Mouse (Mus musculus) inflammation-experienced regulatory T-cells, adult 6 months (primary cell): ENCODE data around the gene Coq6. TPM values are rescaled to one million over a fixed set of nuclear protein-coding genes. Genes with fewer than 3 reads are reported as not detected.

Source experiments
- ATAC-seq: one replicate; pipeline ENCODE4 v1.8.0; 2017
- polyA plus RNA-seq, 3 experiments: library from polyadenylated mRNA; unstranded; fragments of 100-300 nt; shearing (Covaris generic); gene quantifications; one replicate each; pipeline ENCODE4 v1.2.1; 2017

Coq6 gene
- polyA plus RNA-seq, 3 experiments from 2014 or later: 18.4 to 22.7 (median 19.4) TPM

- no peak for ATAC-seq
Measured at GRCm38 (mm10) chr12:84396947-84397679, 35.7 kb downstream of the Coq6 start.

- ATAC-seq: no peak
Measured at GRCm38 (mm10) chr12:84397685-84398084, 36.2 kb downstream of the Coq6 start.

GRCm38 (mm10) chr12:84398629-84399028, 37.2 kb downstream of the Coq6 start:
- ATAC-seq: no peak

- ATAC-seq: no peak
Measured at GRCm38 (mm10) chr12:84399135-84399534, 37.7 kb downstream of the Coq6 start.

- ATAC-seq: no peak
Measured at GRCm38 (mm10) chr12:84399663-84400062, 38.2 kb downstream of the Coq6 start.

GRCm38 (mm10) chr12:84400068-84400467, 38.6 kb downstream of the Coq6 start:
- ATAC-seq: no peak

- ATAC-seq: no peak
Measured at GRCm38 (mm10) chr12:84400653-84401052, 39.2 kb downstream of the Coq6 start.

GRCm38 (mm10) chr12:84402923-84403322, 41.5 kb downstream of the Coq6 start:
- ATAC-seq: no peak

GRCm38 (mm10) chr12:84404541-84404940, 43.1 kb downstream of the Coq6 start:
- ATAC-seq: no peak

GRCm38 (mm10) chr12:84407259-84407658, 45.8 kb downstream of the Coq6 start:
- no peak for ATAC-seq

- peak; percentile 79 for ATAC-seq
Measured at GRCm38 (mm10) chr12:84407874-84408818, 46.7 kb downstream of the Coq6 start.

GRCm38 (mm10) chr12:84408819-84409507, 47.5 kb downstream of the Coq6 start, which contains the start of the genes Entpd5 and Bbof1:
Entpd5 (minus strand) TSS chr12:84409029.
Bbof1 (plus strand) TSS chr12:84409071.
- ATAC-seq: peak; percentile 75

- peak; percentile 98 for ATAC-seq
Measured at GRCm38 (mm10) chr12:84416834-84417604, 55.6 kb downstream of the Coq6 start, which contains the start of gene Rnf113a2. Rnf113a2 (plus strand) TSS chr12:84417196.

GRCm38 (mm10) chr12:84417605-84417922, 56.1 kb downstream of the Coq6 start:
- no peak for ATAC-seq

Other genes with a start within 250 kb of the Coq6 start
- 1 to 10 TPM in 1 of 3 experiments, not detected in 2; 1.0 TPM for gene Dnal1, start 247.3 kb upstream of the Coq6 start, polyA plus RNA-seq
- under 1 TPM in 2 of 3 experiments, not detected in 1; 0.40 to 0.44 TPM for gene Pnma1, start 213.2 kb upstream of the Coq6 start, polyA plus RNA-seq
- gene Elmsan1, start 142.8 kb upstream of the Coq6 start, polyA plus RNA-seq: 1 to 10 TPM; 3.9 to 9.5 (median 7.2) TPM
- gene Ptgr2, start 76.4 kb upstream of the Coq6 start, polyA plus RNA-seq: 10 to 100 TPM; 39.1 to 48.8 (median 47.6) TPM
- gene Zfp410, start 44.8 kb upstream of the Coq6 start, polyA plus RNA-seq: 10 to 100 TPM; 48.6 to 67.0 (median 55.4) TPM
- gene Fam161b, start 176 bp downstream of the Coq6 start, polyA plus RNA-seq: 1 to 10 TPM in 1 of 3 experiments, under 1 TPM in 2; 0.30 to 1.3 (median 0.43) TPM
- gene Entpd5, start 47.4 kb downstream of the Coq6 start, polyA plus RNA-seq: 10 to 100 TPM; 22.4 to 28.4 (median 24.5) TPM
- gene Bbof1, start 47.4 kb downstream of the Coq6 start, polyA plus RNA-seq: under 1 TPM; 0.30 to 0.69 (median 0.60) TPM
- 10 to 100 TPM; 31.0 to 35.6 (median 31.9) TPM for gene Rnf113a2, start 55.5 kb downstream of the Coq6 start, polyA plus RNA-seq
- 10 to 100 TPM in 2 of 3 experiments, 1 to 10 TPM in 1; 3.9 to 17.8 (median 16.4) TPM for gene Aldh6a1, start 89.3 kb downstream of the Coq6 start, polyA plus RNA-seq
- gene Lin52, start 89.8 kb downstream of the Coq6 start, polyA plus RNA-seq: 10 to 100 TPM; 25.6 to 29.4 (median 25.6) TPM
- gene Vsx2, start 208.1 kb downstream of the Coq6 start, polyA plus RNA-seq: not detected